Mouse (Mus musculus): ENCODE measurements around the gene Smim13. TPM values are rescaled to one million over a fixed set of nuclear protein-coding genes. Genes with fewer than 3 reads are reported as not detected.

Gene Smim13
- polyA plus RNA-seq, 1 experiment from 2014 or later, result 13.6 TPM

GRCm38 (mm10) chr13:41219687-41220303, 29.8 kb upstream of the Smim13 start:
- Histone ChIP-seq H3K4me2 (peak overlapping the region; percentile 75), H3K9ac (peak overlapping the region; percentile 59), H3K9me3 (replicated peaks) (peaks cover 20% of the 10 kb centered on the region), H3K27ac (ENCODE audit: poor library complexity, severe bottlenecking) (no peak overlapping the region), H3K4me3 (peak overlapping the region; percentile 61), H3K36me3 (no peaks in the 10 kb centered on the region), H3K4me1 (replicated peaks) (no peaks in the 10 kb centered on the region), H3K27me3 (replicated peaks) (no peaks in the 10 kb centered on the region)
- no peak; the same call in 1 of the 2 replicates for ATAC-seq (ENCODE audit: insufficient number of reproducible peaks, low FRiP score)
- 3% methylated on average over 39 of the region's 39 CpGs for WGBS

GRCm38 (mm10) chr13:41220304-41220834, 29.3 kb upstream of the Smim13 start, which contains the start of gene Elovl2:
Gene Elovl2, minus strand, starts transcription at chr13:41220405.
- Histone ChIP-seq H3K4me1 (replicated peaks) (no peaks in the 10 kb centered on the region), H3K9me3 (replicated peaks) (peaks cover 20% of the 10 kb centered on the region), H3K9ac (peak within 1 kb of the TSS; percentile 59), H3K27ac (ENCODE audit: poor library complexity, severe bottlenecking) (no peak within 1 kb of the TSS), H3K4me2 (peak within 1 kb of the TSS; percentile 75), H3K27me3 (replicated peaks) (no peaks in the 10 kb centered on the region), H3K4me3 (peak within 1 kb of the TSS; percentile 61), H3K36me3 (no peaks in the 10 kb centered on the region)
- peak; percentile 91 for ATAC-seq (ENCODE audit: insufficient number of reproducible peaks, low FRiP score)
- WGBS, result 1% methylated on average over 76 of the region's 77 CpGs

GRCm38 (mm10) chr13:41226513-41226912, 23.1 kb upstream of the Smim13 start:
- Histone ChIP-seq H3K27me3 (replicated peaks) (no peaks in the 10 kb centered on the region), H3K9ac (no peak overlapping the region), H3K36me3 (no peaks in the 10 kb centered on the region), H3K4me3 (no peak overlapping the region), H3K4me2 (no peak overlapping the region), H3K4me1 (replicated peaks) (no peaks in the 10 kb centered on the region), H3K9me3 (replicated peaks) (peaks cover 14% of the 10 kb centered on the region), H3K27ac (ENCODE audit: poor library complexity, severe bottlenecking) (no peak overlapping the region)
- no peak for ATAC-seq (ENCODE audit: insufficient number of reproducible peaks, low FRiP score)
- WGBS, result 72% methylated on average over 5 of the region's 5 CpGs

GRCm38 (mm10) chr13:41228060-41228459, 21.6 kb upstream of the Smim13 start:
- H3K4me3 ChIP-seq, result no peak overlapping the region
- H3K36me3 ChIP-seq, result no peaks in the 10 kb centered on the region
- H3K4me1 ChIP-seq (replicated peaks), result no peaks in the 10 kb centered on the region
- H3K9ac ChIP-seq, result no peak overlapping the region
- H3K27ac ChIP-seq (ENCODE audit: poor library complexity, severe bottlenecking), result no peak overlapping the region
- 0 out of 2 replicates have a peak, but pooled peaks cover 2% of the 10 kb centered on the region for H3K9me3 ChIP-seq (replicated peaks)
- H3K4me2 ChIP-seq, result no peak overlapping the region
- H3K27me3 ChIP-seq (replicated peaks), result no peaks in the 10 kb centered on the region
- no peak for ATAC-seq (ENCODE audit: insufficient number of reproducible peaks, low FRiP score)
- WGBS, result 77% methylated on average over 5 of the region's 5 CpGs

GRCm38 (mm10) chr13:41230256-41230655, 19.4 kb upstream of the Smim13 start:
- Histone ChIP-seq H3K9ac (no peak overlapping the region), H3K4me2 (no peak overlapping the region), H3K4me3 (no peak overlapping the region), H3K27me3 (replicated peaks) (no peaks in the 10 kb centered on the region), H3K36me3 (no peaks in the 10 kb centered on the region), H3K27ac (ENCODE audit: poor library complexity, severe bottlenecking) (no peak overlapping the region), H3K9me3 (replicated peaks) (no peaks in the 10 kb centered on the region), H3K4me1 (replicated peaks) (no peaks in the 10 kb centered on the region)
- 75% methylated on average over 5 of the region's 5 CpGs for WGBS
- ATAC-seq (ENCODE audit: insufficient number of reproducible peaks, low FRiP score), result no peak

GRCm38 (mm10) chr13:41231389-41231983, 18.2 kb upstream of the Smim13 start:
- H3K9me3 ChIP-seq (replicated peaks), result no peaks in the 10 kb centered on the region
- no peaks in the 10 kb centered on the region for H3K36me3 ChIP-seq
- no peaks in the 10 kb centered on the region for H3K4me1 ChIP-seq (replicated peaks)
- H3K9ac ChIP-seq, result no peak overlapping the region
- no peak overlapping the region for H3K4me3 ChIP-seq
- WGBS, result 81% methylated on average over 12 of the region's 12 CpGs
- ATAC-seq (ENCODE audit: insufficient number of reproducible peaks, low FRiP score), result no peak
- no peaks in the 10 kb centered on the region for H3K27me3 ChIP-seq (replicated peaks)
- no peak overlapping the region for H3K27ac ChIP-seq (ENCODE audit: poor library complexity, severe bottlenecking)
- H3K4me2 ChIP-seq, result no peak overlapping the region

- H3K27ac ChIP-seq (ENCODE audit: poor library complexity, severe bottlenecking), result no peak overlapping the region
- H3K4me2 ChIP-seq, result no peak overlapping the region
- H3K9me3 ChIP-seq (replicated peaks), result no peaks in the 10 kb centered on the region
- H3K4me3 ChIP-seq, result no peak overlapping the region
- H3K36me3 ChIP-seq, result no peaks in the 10 kb centered on the region
- 89% methylated on average over 15 of the region's 15 CpGs for WGBS
- H3K4me1 ChIP-seq (replicated peaks), result no peaks in the 10 kb centered on the region
- ATAC-seq (ENCODE audit: insufficient number of reproducible peaks, low FRiP score), result no peak
- H3K9ac ChIP-seq, result no peak overlapping the region
- no peaks in the 10 kb centered on the region for H3K27me3 ChIP-seq (replicated peaks)
Observed at GRCm38 (mm10) chr13:41232209-41232608, 17.4 kb upstream of the Smim13 start.

GRCm38 (mm10) chr13:41233241-41233640, 16.4 kb upstream of the Smim13 start:
- no peak for ATAC-seq (ENCODE audit: insufficient number of reproducible peaks, low FRiP score)
- no peaks in the 10 kb centered on the region for H3K4me1 ChIP-seq (replicated peaks)
- WGBS, result 78% methylated on average over 7 of the region's 7 CpGs

GRCm38 (mm10) chr13:41235181-41235580, 14.5 kb upstream of the Smim13 start:
- Histone ChIP-seq H3K4me2 (no peak overlapping the region), H3K36me3 (no peaks in the 10 kb centered on the region), H3K9ac (no peak overlapping the region), H3K27me3 (replicated peaks) (peaks cover 5% of the 10 kb centered on the region; the same call in 1 of the 2 replicates), H3K4me1 (replicated peaks) (no peaks in the 10 kb centered on the region), H3K4me3 (no peak overlapping the region), H3K9me3 (replicated peaks) (no peaks in the 10 kb centered on the region), H3K27ac (ENCODE audit: poor library complexity, severe bottlenecking) (no peak overlapping the region)
- no peak for ATAC-seq (ENCODE audit: insufficient number of reproducible peaks, low FRiP score)
- 82% methylated on average over 6 of the region's 6 CpGs for WGBS

More at GRCm38 (mm10) chr13:41233241-41233640, 16.4 kb upstream of the Smim13 start:
- no peaks in the 10 kb centered on the region for H3K9me3 ChIP-seq (replicated peaks)
- no peaks in the 10 kb centered on the region for H3K27me3 ChIP-seq (replicated peaks)
- H3K4me2 ChIP-seq, result no peak overlapping the region
- no peaks in the 10 kb centered on the region for H3K36me3 ChIP-seq
- H3K27ac ChIP-seq (ENCODE audit: poor library complexity, severe bottlenecking), result no peak overlapping the region
- no peak overlapping the region for H3K4me3 ChIP-seq
- H3K9ac ChIP-seq, result no peak overlapping the region

GRCm38 (mm10) chr13:41235845-41236741, 13.6 kb upstream of the Smim13 start:
- no peak overlapping the region for H3K4me3 ChIP-seq
- H3K4me1 ChIP-seq (replicated peaks), result no peaks in the 10 kb centered on the region
- no peaks in the 10 kb centered on the region for H3K36me3 ChIP-seq
- no peak overlapping the region for H3K4me2 ChIP-seq
- no peaks in the 10 kb centered on the region for H3K9me3 ChIP-seq (replicated peaks)
- no peak for ATAC-seq (ENCODE audit: insufficient number of reproducible peaks, low FRiP score)
- H3K9ac ChIP-seq, result no peak overlapping the region
- no peak overlapping the region for H3K27ac ChIP-seq (ENCODE audit: poor library complexity, severe bottlenecking)
- WGBS, result 71% methylated on average over 13 of the region's 13 CpGs
- peaks cover 5% of the 10 kb centered on the region; the same call in 1 of the 2 replicates for H3K27me3 ChIP-seq (replicated peaks)

Measured in heart, embryonic 12.5 days (tissue).